Mouse (Mus musculus) liver, embryonic 11.5 days (tissue): ENCODE measurements around the gene Cort. TPM values are rescaled to one million over a fixed set of nuclear protein-coding genes. Genes with fewer than 3 reads are reported as not detected.

Experiments used
- ATAC-seq: fragments of 200-750 bp; cut with Nextera tagmentation; replicated peaks from 2 replicates; pipeline ENCODE4 v1.8.0; 2017; ENCODE audit warnings: moderate number of reproducible peaks, mild to moderate bottlenecking, moderate TSS enrichment, moderate library complexity; ENCODE audit not compliant: low FRiP score
- DNase-seq: peaks from one replicate; pipeline ENCODE4 v3.0.0-alpha.2; 2017; ENCODE audit warnings: low spot score
- H3K27ac ChIP-seq: fragments of 300-500 bp; sonication (generic); 2 replicates; pipeline ENCODE4 v1.5.1; 2014; ENCODE audit warnings: mild to moderate bottlenecking, low read depth, low read length, control low read depth
- H3K27me3 ChIP-seq: fragments of 300-500 bp; sonication (generic); replicated peaks from 2 replicates; pipeline ENCODE4 v1.6.1; 2014; ENCODE audit warnings: low read length, mixed read lengths; ENCODE audit not compliant: control insufficient read depth, insufficient read depth
- H3K36me3 ChIP-seq: fragments of 300-500 bp; sonication (generic); 2 replicates; pipeline ENCODE4 v1.6.1; 2014; ENCODE audit warnings: mild to moderate bottlenecking, low read length, moderate library complexity, mixed read lengths; ENCODE audit not compliant: control insufficient read depth, insufficient read depth
- H3K4me1 ChIP-seq: fragments of 300-500 bp; sonication (generic); replicated peaks from 2 replicates; pipeline ENCODE4 v1.6.1; 2014; ENCODE audit warnings: low read length, mixed read lengths; ENCODE audit not compliant: control insufficient read depth, insufficient read depth
- H3K4me2 ChIP-seq: fragments of 300-500 bp; sonication (generic); 2 replicates; pipeline ENCODE4 v1.6.1; 2014; ENCODE audit warnings: mild to moderate bottlenecking, control low read depth, moderate library complexity
- H3K4me3 ChIP-seq: fragments of 300-500 bp; sonication (generic); 2 replicates; pipeline ENCODE4 v1.5.1; 2014; ENCODE audit warnings: low read depth, low read length, control low read depth
- H3K9ac ChIP-seq: fragments of 300-500 bp; sonication (generic); 2 replicates; pipeline ENCODE4 v1.6.1; 2014; ENCODE audit warnings: low read depth, low read length, control low read depth
- H3K9me3 ChIP-seq: fragments of 300-500 bp; sonication (generic); 2 replicates; pipeline ENCODE4 v1.6.1; 2016; ENCODE audit warnings: low read length, inconsistent platforms, mixed read lengths; ENCODE audit not compliant: control insufficient read depth
- WGBS: fragments of 180-500 bp; shearing (Covaris S2); extraction: QIAGEN DNeasy Blood & Tissue Kit; methylation state at CpG from one replicate; pipeline ENCODE4 v1.1.7; 2014; 5-methylcytosine and 5-hydroxymethylcytosine counted together
- polyA plus RNA-seq: library from polyadenylated mRNA; unstranded; fragments of >200 nt; fragmentation: Nextera tagmentation; extraction: Ambion mirVana; gene quantifications from 2 replicates; pipeline ENCODE4 v1.2.1, GENCODE M21; 2014

The Cort gene
- polyA plus RNA-seq, 1 experiment from 2014 or later = 0.26 TPM

DNA sequence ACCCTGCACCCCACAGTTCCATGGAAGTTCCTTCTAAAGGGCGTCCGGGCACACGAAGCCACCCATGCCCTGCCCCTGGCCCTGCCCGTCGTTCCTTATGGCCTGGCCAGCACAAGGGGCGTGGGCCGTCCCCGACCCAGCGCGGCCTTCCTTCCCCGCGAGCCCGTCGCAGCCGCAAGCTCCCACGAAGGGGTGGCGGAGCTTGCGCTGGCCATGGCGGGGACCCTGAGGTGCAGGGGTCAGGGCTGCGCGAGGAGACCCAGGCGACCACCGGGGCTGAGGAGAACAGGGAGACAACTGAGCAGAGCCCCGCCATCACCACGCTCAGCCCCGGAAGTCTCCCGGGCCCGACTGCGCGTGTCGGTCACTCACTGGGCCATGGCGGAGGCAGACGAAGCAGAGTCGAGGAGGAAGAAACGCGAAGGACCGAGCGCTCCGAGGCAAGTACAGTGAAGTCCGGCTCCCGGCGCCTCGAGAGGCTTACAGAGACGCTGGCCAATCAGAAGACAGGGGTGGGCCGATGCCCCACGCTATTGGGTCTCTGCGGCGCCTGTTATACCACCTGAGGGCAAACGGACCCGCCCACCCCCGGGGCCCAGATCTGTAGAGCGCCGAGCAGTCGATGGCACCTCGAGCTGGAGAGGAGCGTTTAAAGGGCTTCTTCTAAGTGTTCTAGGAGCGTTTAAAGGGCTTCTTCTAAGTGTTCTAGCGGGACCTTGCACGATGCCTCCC, 39.8 kb upstream of the Cort start, which contains the start of gene Pgd:
Gene Pgd, minus strand, starts transcription at position 557 of the 732 bp plus-strand sequence.
- 0% methylated on average over 59 of the region's 59 CpGs for WGBS
- H3K36me3 ChIP-seq = peaks cover 3% of the 10 kb centered on the region; the same call in 1 of the 2 replicates

GRCm38 (mm10) chr4:149164150-149164549, 37.6 kb upstream of the Cort start:
- H3K27me3 ChIP-seq = no peaks in the 10 kb centered on the region
- ATAC-seq (no peak), DNase-seq (no peak)
- no peak overlapping the region for H3K27ac ChIP-seq
- no peaks in the 10 kb centered on the region for H3K9me3 ChIP-seq
- H3K4me3 ChIP-seq = no peak overlapping the region
- peaks cover 16% of the 10 kb centered on the region; the same call in 1 of the 2 replicates for H3K36me3 ChIP-seq
- H3K9ac ChIP-seq = no peak overlapping the region
- 73% methylated on average over 5 of the region's 5 CpGs for WGBS
- peaks cover 6% of the 10 kb centered on the region for H3K4me1 ChIP-seq
- H3K4me2 ChIP-seq = no peak overlapping the region

More for the DNA sequence above, 39.8 kb upstream of the Cort start, which contains the start of gene Pgd:
- H3K9ac ChIP-seq = peak within 1 kb of the TSS; percentile 87
- peak within 1 kb of the TSS; percentile 71 for H3K27ac ChIP-seq
- ATAC-seq (peak; percentile 99), DNase-seq (peak; percentile 95)
- peaks cover 8% of the 10 kb centered on the region for H3K4me1 ChIP-seq
- no peaks in the 10 kb centered on the region for H3K9me3 ChIP-seq
- H3K4me2 ChIP-seq = peak within 1 kb of the TSS; percentile 86
- H3K27me3 ChIP-seq = no peaks in the 10 kb centered on the region
- H3K4me3 ChIP-seq = peak within 1 kb of the TSS; percentile 86

DNA sequence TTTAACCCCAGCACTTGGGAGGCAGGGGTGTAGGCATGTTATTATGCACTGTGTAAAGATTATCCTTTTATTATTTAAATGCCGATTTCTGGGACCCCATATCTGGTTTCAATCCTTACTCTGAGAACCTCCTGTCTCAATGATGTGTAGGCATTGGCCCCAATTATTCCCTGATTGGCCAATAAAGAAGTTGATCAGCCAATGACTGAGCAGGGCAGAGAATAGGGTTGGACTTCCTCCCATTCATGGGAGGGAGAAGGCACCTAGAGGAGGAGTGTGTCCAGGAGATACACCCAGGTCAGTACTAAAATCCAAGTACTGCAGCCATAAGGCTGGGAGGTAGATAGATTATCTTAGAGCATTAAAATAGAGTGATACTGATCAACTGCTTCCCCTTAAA, 36.6 kb upstream of the Cort start:
- Histone ChIP-seq H3K36me3 (peaks cover 22% of the 10 kb centered on the region; the same call in 1 of the 2 replicates), H3K9ac (no peak overlapping the region), H3K9me3 (no peaks in the 10 kb centered on the region), H3K4me2 (no peak overlapping the region), H3K4me1 (peaks cover 6% of the 10 kb centered on the region), H3K4me3 (no peak overlapping the region), H3K27ac (no peak overlapping the region), H3K27me3 (no peaks in the 10 kb centered on the region)
- DNase-seq (no peak), ATAC-seq (no peak)
- WGBS = 77% methylated on average over 1 of the region's 1 CpGs

- H3K9ac ChIP-seq = no peak overlapping the region
- 82% methylated on average over 6 of the region's 6 CpGs for WGBS
- H3K27me3 ChIP-seq = no peaks in the 10 kb centered on the region
- H3K4me3 ChIP-seq = no peak overlapping the region
- no peak for ATAC-seq
- no peaks in the 10 kb centered on the region for H3K9me3 ChIP-seq
- no peak for DNase-seq
- no peak overlapping the region for H3K4me2 ChIP-seq
- H3K4me1 ChIP-seq = peaks cover 6% of the 10 kb centered on the region
- peaks cover 39% of the 10 kb centered on the region for H3K36me3 ChIP-seq
- no peak overlapping the region for H3K27ac ChIP-seq
These were observed 34.6 kb upstream of the Cort start for GRCm38 (mm10) chr4:149161166-149161565.

DNA sequence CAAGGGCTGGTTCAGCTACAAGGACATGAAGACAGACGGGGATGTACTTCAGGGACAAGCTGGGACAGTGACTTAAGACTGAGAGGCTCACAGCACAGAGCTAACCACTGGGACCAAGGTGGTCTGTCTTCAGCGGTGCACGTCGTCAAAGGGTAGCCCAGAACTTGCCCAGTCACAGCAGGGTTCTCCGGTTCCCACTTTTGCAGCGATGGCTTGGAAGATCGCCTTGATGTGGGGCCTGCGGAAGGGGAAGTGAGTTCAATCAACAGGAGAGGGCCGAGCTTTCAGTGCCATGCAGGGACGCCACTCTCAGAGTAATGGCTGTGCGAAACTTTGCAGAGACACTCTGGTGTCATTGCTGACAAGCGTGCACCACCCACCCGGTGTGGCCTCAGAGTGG, 33.3 kb upstream of the Cort start:
- no peak overlapping the region for H3K27ac ChIP-seq
- peaks cover 52% of the 10 kb centered on the region for H3K36me3 ChIP-seq
- no peak overlapping the region for H3K9ac ChIP-seq
- H3K4me2 ChIP-seq = no peak overlapping the region
- H3K27me3 ChIP-seq = no peaks in the 10 kb centered on the region
- H3K4me1 ChIP-seq = no peaks in the 10 kb centered on the region
- DNase-seq (no peak), ATAC-seq (no peak)
- WGBS = 87% methylated on average over 13 of the region's 13 CpGs
- 0 out of 2 replicates have a peak, but pooled peaks cover 2% of the 10 kb centered on the region for H3K9me3 ChIP-seq
- no peak overlapping the region for H3K4me3 ChIP-seq

- Histone ChIP-seq H3K9me3 (0 out of 2 replicates have a peak, but pooled peaks cover 2% of the 10 kb centered on the region), H3K4me3 (no peak overlapping the region), H3K4me1 (no peaks in the 10 kb centered on the region), H3K36me3 (peaks cover 53% of the 10 kb centered on the region), H3K27me3 (no peaks in the 10 kb centered on the region), H3K9ac (no peak overlapping the region), H3K4me2 (no peak overlapping the region), H3K27ac (no peak overlapping the region)
- WGBS = 86% methylated on average over 2 of the region's 2 CpGs
- DNase-seq (no peak), ATAC-seq (no peak)
These were observed 32.6 kb upstream of the Cort start for GRCm38 (mm10) chr4:149159203-149159602.

- no peak overlapping the region for H3K27ac ChIP-seq
- no peak for ATAC-seq
- no peak overlapping the region for H3K4me2 ChIP-seq
- H3K27me3 ChIP-seq = no peaks in the 10 kb centered on the region
- H3K36me3 ChIP-seq = peaks cover 68% of the 10 kb centered on the region
- 93% methylated on average over 8 of the region's 8 CpGs for WGBS
- H3K4me3 ChIP-seq = no peak overlapping the region
- DNase-seq = no peak
- H3K4me1 ChIP-seq = no peaks in the 10 kb centered on the region
- 0 out of 2 replicates have a peak, but pooled peaks cover 2% of the 10 kb centered on the region for H3K9me3 ChIP-seq
- H3K9ac ChIP-seq = no peak overlapping the region
These were observed 30.9 kb upstream of the Cort start for GRCm38 (mm10) chr4:149157415-149157973.

- H3K9ac ChIP-seq = no peak overlapping the region
- no peak overlapping the region for H3K4me2 ChIP-seq
- ATAC-seq (0 out of 2 replicates have a peak, but pooled peaks have one; percentile 40), DNase-seq (no peak)
- H3K9me3 ChIP-seq = 0 out of 2 replicates have a peak, but pooled peaks cover 2% of the 10 kb centered on the region
- H3K4me1 ChIP-seq = no peaks in the 10 kb centered on the region
- no peak overlapping the region for H3K4me3 ChIP-seq
- H3K27ac ChIP-seq = no peak overlapping the region
- peaks cover 74% of the 10 kb centered on the region for H3K36me3 ChIP-seq
- 81% methylated on average over 6 of the region's 6 CpGs for WGBS
- no peaks in the 10 kb centered on the region for H3K27me3 ChIP-seq
These were observed 29.1 kb upstream of the Cort start for GRCm38 (mm10) chr4:149155711-149156110.
